In genomic region chr11:108449811-108450210, GRCm38 (mm10) we compare ENCODE assay signal across 8 mouse cellular contexts. TPM values are rescaled to one million over a fixed set of nuclear protein-coding genes. Genes with fewer than 3 reads are reported as not detected.
DNase-seq lines count a peak whose midpoint lies in the region; TF ChIP-seq lines count a peak whose summit lies in the region.
"Had no signal": no experiment of that assay in that cellular context is flagged by ENCODE, and none has a peak within 500 bp of the region (broad histone marks: within the 10 kb centered on the region; RNA-seq: fewer than 3 reads in every experiment).

No protein-coding gene starts in this region.

- DNase-seq in testis, postnatal 10 days (ENCODE audit: low spot score), result peak; percentile 89
- DNase-seq in testis, postnatal 14 days (ENCODE audit: low spot score), result no peak
- peak; percentile 88 for DNase-seq in adrenal gland, postnatal 14 days
- DNase-seq in embryo, embryonic 9.5 days (ENCODE audit: extremely low spot score), result peak; percentile 69
- peak; percentile 54 to 77 for DNase-seq in kidney, postnatal 25 days
- DNase-seq in lung, adult 2 months, result peak; percentile 74
- peak; percentile 91 for DNase-seq in right cerebral cortex, postnatal 4 days

- TF ChIP-seq POLR2A in lung, adult 2 months (IDR thresholded peaks at IDR 0.05; ENCODE audit: borderline replicate concordance, extremely low read depth, low read depth, low read length), result no peak

- TF ChIP-seq CTCF in lung, adult 2 months (IDR thresholded peaks at IDR 0.05; ENCODE audit: insufficient read depth, low read length), result peak; percentile 62; the same call in 1 of the 2 replicates

- no peaks in the 10 kb centered on the region for H3K4me1 ChIP-seq in lung, adult 2 months (ENCODE audit: control insufficient read depth, insufficient read depth, low read length)
- H3K4me1 ChIP-seq: liver, embryonic 15.5 days had no signal

- WGBS in lung, adult 2 months, result 22% methylated on average over 3 of the region's 3 CpGs

- H3K4me3 ChIP-seq in lung, adult 2 months (replicated peaks; ENCODE audit: extremely low read depth, low read depth, low read length), result no peak overlapping the region
- H3K4me3 ChIP-seq: liver, embryonic 15.5 days had no signal

RNA-seq across cellular contexts. Expression of gene Cep112, which starts 24.8 kb away (rescaled TPM):
- 13.9 and 16.8 TPM in 2 replicates for total RNA-seq in adrenal gland, postnatal 14 days (2021)
- 0.27 and 0.39 TPM in 2 replicates for polyA plus RNA-seq in lung, adult 2 months (2012; rRNA removed)
